Mouse (Mus musculus) bone marrow, adult 2 months (tissue): ENCODE results near the gene Hoxc6.

Source experiments
- CTCF ChIP-seq: fragments of 200-500 bp; IDR thresholded peaks from 2 replicates; pipeline ENCODE4 v1.5.1; 2011; ENCODE audit warnings: low read length, control low read depth; ENCODE audit not compliant: control insufficient read depth, insufficient read depth
- POLR2A ChIP-seq: fragments of 200-500 bp; IDR thresholded peaks from 2 replicates; pipeline ENCODE4 v1.6.1; 2011; ENCODE audit warnings: low read depth, mild to moderate bottlenecking, control low read depth, low read length, borderline replicate concordance; ENCODE audit not compliant: control insufficient read depth

DNA sequence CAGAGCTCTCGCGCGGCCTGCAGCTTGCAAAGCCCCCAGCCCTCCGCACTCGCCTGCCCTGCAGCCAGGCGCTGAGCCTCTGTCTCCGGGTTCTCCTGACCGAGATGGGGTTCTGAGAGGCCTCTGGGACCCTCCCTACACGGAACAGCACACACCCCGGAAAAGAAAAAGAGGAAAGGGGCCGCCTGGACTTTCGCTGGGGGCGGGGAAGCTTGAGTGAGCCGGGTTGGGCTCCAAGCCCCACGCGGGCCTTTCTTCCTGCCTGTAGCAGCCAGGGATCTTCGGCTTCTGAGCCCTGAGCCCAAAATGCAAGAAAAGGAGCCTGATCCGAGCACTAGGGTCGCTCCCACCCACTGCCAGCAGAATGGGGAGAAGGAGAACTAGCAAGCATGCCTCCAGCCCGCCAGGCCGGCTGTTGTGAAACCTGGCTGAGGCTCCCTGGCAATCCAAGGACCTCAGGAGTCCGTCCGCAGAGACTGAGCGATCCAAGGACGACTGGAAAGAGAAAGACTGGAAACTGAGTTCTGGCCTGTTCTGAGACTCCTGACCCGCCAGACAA, 13.9 kb downstream of the Hoxc6 start:
- TF ChIP-seq CTCF (no peak), POLR2A (no peak)
